Mouse (Mus musculus) hindbrain, embryonic 15.5 days (tissue): ENCODE measurements around the gene Usp6nl. TPM values are rescaled to one million over a fixed set of nuclear protein-coding genes. Genes with fewer than 3 reads are reported as not detected.

Experiments used
- ATAC-seq: fragments of 200-750 bp; cut with Nextera tagmentation; 2 replicates; pipeline ENCODE4 v1.8.0; 2017; ENCODE audit warnings: low read depth, moderate number of reproducible peaks, moderate TSS enrichment; ENCODE audit not compliant: low FRiP score
- H3K27ac ChIP-seq: fragments of 300-500 bp; sonication (generic); replicated peaks from 2 replicates; pipeline ENCODE4 v1.5.1; 2015; ENCODE audit warnings: mild to moderate bottlenecking, inconsistent platforms
- H3K27me3 ChIP-seq: fragments of 300-500 bp; sonication (generic); 2 replicates; pipeline ENCODE4 v1.6.1; 2015; ENCODE audit warnings: control low read depth, inconsistent platforms
- H3K36me3 ChIP-seq: fragments of 300-500 bp; sonication (generic); 2 replicates; pipeline ENCODE4 v1.6.1; 2015; ENCODE audit warnings: control low read depth, inconsistent platforms
- H3K4me1 ChIP-seq: fragments of 300-500 bp; sonication (generic); replicated peaks from 2 replicates; pipeline ENCODE4 v1.6.1; 2015; ENCODE audit warnings: control low read depth, inconsistent platforms
- H3K4me2 ChIP-seq: fragments of 300-500 bp; sonication (generic); 2 replicates; pipeline ENCODE4 v1.6.1; 2015; ENCODE audit warnings: moderate library complexity, mild to moderate bottlenecking, inconsistent platforms
- H3K4me3 ChIP-seq: fragments of 300-500 bp; sonication (generic); 2 replicates; pipeline ENCODE4 v1.5.1; 2015; ENCODE audit warnings: mild to moderate bottlenecking, inconsistent platforms
- H3K9ac ChIP-seq: fragments of 300-500 bp; sonication (generic); 2 replicates; pipeline ENCODE4 v1.6.1; 2015; ENCODE audit warnings: inconsistent platforms
- H3K9me3 ChIP-seq: fragments of 300-500 bp; sonication (generic); 2 replicates; pipeline ENCODE4 v1.6.1; 2016; ENCODE audit warnings: control low read depth, inconsistent platforms
- WGBS: fragments of 180-500 bp; shearing (Covaris S2); methylation state at CpG from one replicate; pipeline ENCODE4 v1.1.7; 2015; 5-methylcytosine and 5-hydroxymethylcytosine counted together
- polyA plus RNA-seq: library from polyadenylated mRNA; unstranded; fragments of >200 nt; fragmentation: Nextera tagmentation; extraction: Ambion mirVana; gene quantifications from 2 replicates; pipeline ENCODE4 v1.2.1, GENCODE M21; 2015

The Usp6nl gene
- polyA plus RNA-seq, 1 experiment from 2014 or later, result 6.6 TPM

DNA sequence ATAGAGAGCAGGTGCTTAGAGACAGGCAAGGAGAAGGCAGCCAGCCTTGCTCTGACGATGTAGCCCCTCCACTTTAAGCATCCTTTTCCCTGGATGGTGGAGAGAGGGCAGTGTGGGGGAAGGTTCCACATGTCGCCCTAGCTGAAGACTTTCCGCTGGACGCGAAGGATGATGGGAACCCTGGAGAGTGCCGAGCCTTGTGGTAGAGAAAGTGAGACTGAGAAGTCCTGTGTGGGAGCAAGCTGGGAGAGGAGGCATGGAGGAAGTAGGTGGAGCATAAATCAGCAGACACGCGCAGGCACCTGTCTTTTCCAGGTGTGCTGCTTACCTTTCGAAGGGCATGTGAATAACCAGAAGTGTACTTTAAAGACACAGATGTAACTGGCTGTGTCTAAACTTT, 57.9 kb downstream of the Usp6nl start:
- Histone ChIP-seq H3K9ac (no peak overlapping the region), H3K36me3 (no peaks in the 10 kb centered on the region), H3K4me2 (no peak overlapping the region), H3K4me3 (no peak overlapping the region), H3K27ac (no peak overlapping the region), H3K9me3 (no peaks in the 10 kb centered on the region), H3K4me1 (0 out of 2 replicates have a peak, but pooled peaks cover 3% of the 10 kb centered on the region), H3K27me3 (no peaks in the 10 kb centered on the region)
- 87% methylated on average over 9 of the region's 9 CpGs for WGBS
- no peak for ATAC-seq

DNA sequence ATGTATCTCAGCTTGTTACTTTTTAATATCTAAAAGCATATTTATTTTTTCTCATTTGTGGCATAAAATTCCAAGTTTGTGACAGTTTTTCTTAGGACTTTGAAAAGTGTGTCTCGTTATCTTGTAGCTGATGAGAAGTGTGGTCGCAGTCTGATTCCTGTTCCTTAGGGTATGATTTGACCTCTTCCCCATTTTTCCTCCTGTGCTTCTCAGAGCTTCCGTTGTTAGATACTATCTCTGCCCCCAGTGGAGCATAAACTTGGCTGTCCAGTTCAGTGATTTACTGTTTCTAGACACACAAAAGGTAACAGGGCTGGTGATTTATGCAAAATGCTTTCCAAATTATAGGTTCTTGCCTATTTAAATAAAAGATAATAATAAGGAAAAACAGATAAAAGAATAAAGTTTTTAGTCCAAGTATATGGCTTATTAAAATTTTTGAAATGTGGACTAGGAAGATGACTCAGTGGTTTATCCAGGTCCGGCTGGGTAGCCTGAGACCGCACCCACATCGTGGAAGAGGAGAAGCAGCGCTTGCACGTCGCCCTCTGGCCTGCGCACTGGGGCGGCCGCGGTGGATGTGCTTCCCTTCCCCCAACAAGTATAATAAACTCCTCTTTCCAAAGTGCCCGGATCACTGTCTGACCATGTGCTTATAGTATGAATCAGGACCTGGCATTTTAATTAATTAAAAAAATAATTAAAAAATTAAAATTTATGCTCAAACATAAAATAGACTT, 62.1 kb downstream of the Usp6nl start:
- Histone ChIP-seq H3K9ac (no peak overlapping the region), H3K36me3 (no peaks in the 10 kb centered on the region), H3K4me3 (no peak overlapping the region), H3K4me2 (no peak overlapping the region), H3K4me1 (no peaks in the 10 kb centered on the region), H3K9me3 (no peaks in the 10 kb centered on the region), H3K27ac (no peak overlapping the region), H3K27me3 (no peaks in the 10 kb centered on the region)
- ATAC-seq, result no peak
- WGBS, result 88% methylated on average over 14 of the region's 14 CpGs

DNA sequence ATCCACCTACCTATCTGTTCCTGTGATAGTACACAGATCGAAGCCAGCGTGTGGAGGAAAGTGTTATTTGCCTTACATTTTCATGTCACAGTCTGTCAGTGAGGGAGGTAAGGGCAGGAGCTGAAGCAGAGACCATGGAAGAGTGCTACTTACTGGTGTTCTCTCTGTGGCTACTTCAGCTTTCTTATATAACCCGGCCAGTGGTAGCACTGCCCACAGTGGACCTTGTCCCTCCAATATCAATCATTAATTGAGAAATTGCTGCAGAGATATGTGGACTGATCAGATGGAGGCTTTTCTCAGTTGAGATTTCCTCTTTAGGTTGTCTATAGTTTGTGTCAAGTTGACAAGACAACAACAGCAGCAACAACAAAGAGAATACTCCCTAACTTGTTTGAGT, 66.7 kb downstream of the Usp6nl start:
- Histone ChIP-seq H3K4me1 (no peaks in the 10 kb centered on the region), H3K9me3 (no peaks in the 10 kb centered on the region), H3K27ac (no peak overlapping the region), H3K27me3 (no peaks in the 10 kb centered on the region), H3K4me3 (no peak overlapping the region), H3K9ac (no peak overlapping the region), H3K4me2 (no peak overlapping the region), H3K36me3 (no peaks in the 10 kb centered on the region)
- 88% methylated on average over 3 of the region's 3 CpGs for WGBS
- no peak for ATAC-seq

DNA sequence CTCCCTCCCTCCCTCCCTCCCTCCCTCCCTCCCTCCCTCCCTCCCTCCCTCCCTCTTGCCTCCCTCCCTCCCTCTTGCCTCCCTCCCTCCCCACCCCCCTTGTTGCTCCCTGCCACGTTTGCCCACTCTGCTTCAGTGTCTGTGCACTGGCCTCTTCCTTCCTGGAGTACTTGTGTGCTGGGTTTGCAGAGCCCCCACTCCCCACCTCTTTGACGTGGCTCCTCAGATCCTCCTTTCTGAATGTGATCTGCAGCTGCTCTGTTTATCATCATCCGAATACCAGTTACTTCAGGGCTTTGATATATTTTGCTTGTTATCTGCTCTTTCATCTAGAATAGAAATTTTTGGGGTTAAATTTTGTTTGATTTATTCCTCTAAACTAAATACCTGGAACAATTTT, 68.8 kb downstream of the Usp6nl start:
- no peak for ATAC-seq
- Histone ChIP-seq H3K4me3 (no peak overlapping the region), H3K27ac (no peak overlapping the region), H3K4me1 (no peaks in the 10 kb centered on the region), H3K9ac (no peak overlapping the region), H3K36me3 (no peaks in the 10 kb centered on the region), H3K4me2 (no peak overlapping the region), H3K9me3 (no peaks in the 10 kb centered on the region), H3K27me3 (no peaks in the 10 kb centered on the region)
- 88% methylated on average over 2 of the region's 3 CpGs for WGBS

DNA sequence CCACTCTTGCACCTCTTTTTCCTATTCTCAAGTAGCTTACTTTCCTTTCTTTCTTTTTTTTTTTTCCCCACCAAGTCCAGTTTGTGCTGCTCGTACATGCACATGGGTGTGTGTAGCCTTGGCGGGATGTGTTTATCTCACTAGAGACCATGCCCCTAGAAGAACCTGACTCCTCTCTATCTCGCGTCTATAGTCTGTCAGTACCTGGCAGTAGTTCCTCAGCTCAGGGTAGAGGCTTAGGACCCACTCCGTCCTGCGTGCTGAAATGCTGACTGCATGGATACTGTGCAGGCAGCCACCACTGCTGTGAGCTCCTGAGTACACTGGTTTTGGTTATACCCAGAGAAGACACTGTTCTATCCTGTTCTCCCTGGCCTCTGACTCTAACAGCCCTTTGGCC, 69.5 kb downstream of the Usp6nl start:
- H3K27me3 ChIP-seq, result no peaks in the 10 kb centered on the region
- H3K4me3 ChIP-seq, result no peak overlapping the region
- H3K4me1 ChIP-seq, result no peaks in the 10 kb centered on the region
- H3K9me3 ChIP-seq, result no peaks in the 10 kb centered on the region
- H3K27ac ChIP-seq, result no peak overlapping the region
- H3K36me3 ChIP-seq, result no peaks in the 10 kb centered on the region
- 94% methylated on average over 6 of the region's 6 CpGs for WGBS
- no peak overlapping the region for H3K9ac ChIP-seq
- ATAC-seq, result no peak
- H3K4me2 ChIP-seq, result no peak overlapping the region

DNA sequence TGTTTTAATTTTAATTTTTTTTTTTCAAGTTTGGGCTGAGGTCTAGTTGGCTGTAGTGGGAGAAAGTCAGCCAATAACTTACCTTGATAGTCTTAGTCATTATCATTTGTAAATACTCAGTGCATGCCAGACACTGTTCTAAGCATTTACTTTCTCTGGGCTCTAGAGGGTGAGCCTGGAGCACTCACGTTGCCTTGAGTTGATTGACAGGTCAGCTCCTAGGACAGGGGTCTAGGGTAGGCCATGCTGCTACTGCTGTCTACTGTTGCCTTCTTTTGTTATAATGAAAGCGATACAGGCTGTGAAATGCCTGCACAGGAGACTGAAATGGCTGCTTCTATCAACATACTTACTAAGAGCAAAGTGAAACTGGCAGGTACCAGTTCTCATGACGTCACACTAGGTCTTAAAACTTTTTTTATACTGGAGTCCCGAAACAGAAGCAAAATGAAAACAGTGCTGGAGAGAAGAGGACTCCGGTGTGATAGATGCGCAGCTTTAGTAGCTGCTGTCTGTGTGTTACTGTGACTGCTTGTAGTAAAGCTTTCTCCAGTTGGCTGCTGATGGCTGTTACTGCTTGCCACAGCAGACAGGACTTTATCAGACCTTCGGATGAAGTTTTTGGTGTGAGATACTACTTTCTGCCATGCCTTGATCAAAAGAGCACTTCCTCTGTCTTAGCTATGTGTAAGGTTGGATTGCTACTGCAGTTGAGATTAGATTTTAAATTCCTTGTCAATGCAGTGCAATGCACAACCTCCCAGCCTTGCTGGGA, 73.6 kb downstream of the Usp6nl start:
- ATAC-seq, result no peak
- Histone ChIP-seq H3K27me3 (no peaks in the 10 kb centered on the region), H3K9me3 (no peaks in the 10 kb centered on the region), H3K36me3 (no peaks in the 10 kb centered on the region), H3K27ac (no peak overlapping the region), H3K4me2 (no peak overlapping the region), H3K4me1 (no peaks in the 10 kb centered on the region), H3K9ac (no peak overlapping the region), H3K4me3 (no peak overlapping the region)
- 76% methylated on average over 7 of the region's 7 CpGs for WGBS

DNA sequence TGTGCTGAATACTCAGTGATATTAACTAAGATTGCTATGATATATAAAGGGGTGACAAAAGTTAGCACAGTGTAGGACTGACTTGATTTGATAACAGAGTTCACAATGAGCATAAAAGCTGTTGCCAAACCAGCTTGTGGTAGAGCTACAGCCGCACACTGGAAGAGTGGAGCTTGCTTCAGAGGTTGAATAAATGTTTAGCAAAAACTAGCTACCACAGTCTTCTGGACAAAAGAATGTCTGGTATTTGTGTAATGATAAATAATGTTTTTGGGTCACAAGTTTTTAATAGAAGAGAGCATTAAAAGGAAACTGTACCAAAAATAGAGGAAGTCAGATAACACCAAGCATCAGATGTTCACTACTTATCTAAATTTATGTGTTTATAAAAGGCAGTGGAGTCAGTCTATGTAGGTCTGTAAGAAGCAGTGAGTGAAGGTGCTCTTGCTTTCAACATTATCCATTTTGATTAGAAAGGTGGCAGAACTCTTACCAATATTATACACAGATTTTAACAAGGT, 74.2 kb downstream of the Usp6nl start:
- no peak overlapping the region for H3K27ac ChIP-seq
- no peaks in the 10 kb centered on the region for H3K27me3 ChIP-seq
- no peak overlapping the region for H3K9ac ChIP-seq
- no peak for ATAC-seq
- H3K4me2 ChIP-seq, result no peak overlapping the region
- H3K9me3 ChIP-seq, result no peaks in the 10 kb centered on the region
- 81% methylated on average over 1 of the region's 1 CpGs for whole genome bisulfite sequencing
- no peak overlapping the region for H3K4me3 ChIP-seq
- H3K4me1 ChIP-seq, result no peaks in the 10 kb centered on the region
- no peaks in the 10 kb centered on the region for H3K36me3 ChIP-seq

DNA sequence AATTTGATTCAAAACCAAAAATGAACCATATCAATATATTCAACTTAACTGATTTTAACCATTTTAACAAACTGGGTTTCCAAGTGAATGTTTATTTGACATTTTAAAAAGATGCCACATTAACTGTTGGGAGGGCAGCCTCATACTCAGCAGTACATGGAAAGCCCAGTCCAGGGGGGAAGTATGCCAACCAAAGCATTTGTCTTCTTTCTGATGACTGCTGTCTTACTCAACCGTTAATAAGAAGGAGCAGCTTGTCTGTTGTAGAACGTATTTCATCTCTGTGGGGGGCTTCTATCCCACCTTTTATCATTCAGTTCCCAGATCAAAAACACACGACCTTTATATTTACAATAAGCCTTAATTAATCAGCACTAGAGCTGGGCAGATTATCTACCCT, 74.7 kb downstream of the Usp6nl start:
- no peak overlapping the region for H3K9ac ChIP-seq
- H3K27ac ChIP-seq, result no peak overlapping the region
- no peak overlapping the region for H3K4me3 ChIP-seq
- ATAC-seq, result no peak
- WGBS, result 33% methylated on average over 3 of the region's 3 CpGs
- H3K9me3 ChIP-seq, result no peaks in the 10 kb centered on the region
- H3K4me2 ChIP-seq, result no peak overlapping the region
- no peaks in the 10 kb centered on the region for H3K36me3 ChIP-seq
- no peaks in the 10 kb centered on the region for H3K27me3 ChIP-seq
- no peaks in the 10 kb centered on the region for H3K4me1 ChIP-seq

DNA sequence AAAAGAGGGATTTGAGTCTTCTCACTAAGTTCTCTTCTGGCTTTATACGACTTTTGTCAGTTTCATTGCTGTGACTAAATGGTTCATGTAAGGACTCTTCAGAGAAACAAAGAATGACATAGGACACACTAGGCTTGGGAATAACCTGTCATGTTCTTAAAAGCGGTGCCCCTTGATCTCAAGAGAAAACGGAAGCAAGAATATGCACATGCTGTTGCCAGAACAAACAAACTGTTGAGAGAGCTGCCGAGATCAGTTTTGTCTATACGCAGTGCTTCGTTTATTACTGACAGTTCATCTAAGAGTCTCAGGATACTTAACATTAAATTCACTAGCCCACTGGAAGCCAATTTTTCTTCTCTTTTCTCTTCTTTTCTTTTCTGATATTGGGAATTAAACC, 76.4 kb downstream of the Usp6nl start:
- Histone ChIP-seq H3K4me3 (no peak overlapping the region), H3K4me1 (peaks cover 6% of the 10 kb centered on the region), H3K9ac (no peak overlapping the region), H3K36me3 (no peaks in the 10 kb centered on the region), H3K9me3 (no peaks in the 10 kb centered on the region), H3K4me2 (no peak overlapping the region), H3K27ac (no peak overlapping the region), H3K27me3 (no peaks in the 10 kb centered on the region)
- ATAC-seq, result no peak
- 78% methylated on average over 6 of the region's 6 CpGs for WGBS

DNA sequence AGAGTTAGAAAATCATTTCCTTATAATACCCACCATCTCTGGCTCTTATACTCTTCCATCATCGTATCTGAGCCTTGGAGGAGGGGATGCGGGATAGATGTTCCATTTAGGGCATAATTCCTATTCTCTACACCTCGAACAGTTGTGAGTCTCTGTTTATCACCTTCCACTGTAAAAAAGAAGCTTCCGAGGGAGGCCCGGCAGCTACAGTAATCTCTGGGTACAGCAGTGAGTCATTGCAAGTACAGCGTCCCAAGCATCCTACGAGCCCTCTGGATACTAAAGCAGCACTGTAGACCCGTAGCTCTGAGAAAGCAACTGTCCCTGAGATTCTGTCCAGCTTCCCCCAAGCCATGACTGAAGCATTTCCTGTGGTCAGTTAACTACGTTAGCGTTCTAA, 78.6 kb downstream of the Usp6nl start:
- H3K9me3 ChIP-seq, result no peaks in the 10 kb centered on the region
- H3K27ac ChIP-seq, result no peak overlapping the region
- H3K9ac ChIP-seq, result no peak overlapping the region
- no peaks in the 10 kb centered on the region for H3K36me3 ChIP-seq
- no peaks in the 10 kb centered on the region for H3K27me3 ChIP-seq
- no peak overlapping the region for H3K4me2 ChIP-seq
- peaks cover 17% of the 10 kb centered on the region for H3K4me1 ChIP-seq
- ATAC-seq, result no peak
- H3K4me3 ChIP-seq, result no peak overlapping the region
- 94% methylated on average over 10 of the region's 10 CpGs for WGBS

DNA sequence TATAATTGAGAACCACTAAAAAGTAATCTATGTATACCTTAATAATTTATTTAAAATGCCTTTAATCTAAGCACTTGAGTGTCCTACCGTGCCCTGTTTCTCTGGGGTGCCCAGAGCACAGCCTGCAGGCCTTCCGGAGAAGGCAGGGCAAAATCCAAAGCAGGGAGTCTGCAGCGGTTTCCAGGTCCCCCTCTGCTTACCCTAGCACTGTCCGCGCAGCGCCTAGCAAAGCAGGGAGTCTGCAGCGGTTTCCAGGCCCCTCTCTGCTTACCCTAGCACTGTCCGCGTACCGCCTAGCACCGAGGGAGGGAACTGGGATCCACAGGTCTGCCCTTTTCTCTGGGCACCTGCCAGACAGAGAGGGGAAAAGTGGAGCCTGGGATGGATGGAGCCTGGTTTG, 80.9 kb downstream of the Usp6nl start:
- no peak overlapping the region for H3K9ac ChIP-seq
- ATAC-seq, result peak; percentile 39; the same call in 1 of the 2 replicates
- no peak overlapping the region for H3K4me3 ChIP-seq
- H3K27me3 ChIP-seq, result no peaks in the 10 kb centered on the region
- peaks cover 17% of the 10 kb centered on the region for H3K4me1 ChIP-seq
- H3K27ac ChIP-seq, result peak overlapping the region; percentile 42; the same call in 1 of the 2 replicates
- WGBS, result 12% methylated on average over 11 of the region's 11 CpGs
- H3K36me3 ChIP-seq, result no peaks in the 10 kb centered on the region
- H3K4me2 ChIP-seq, result no peak overlapping the region
- no peaks in the 10 kb centered on the region for H3K9me3 ChIP-seq

DNA sequence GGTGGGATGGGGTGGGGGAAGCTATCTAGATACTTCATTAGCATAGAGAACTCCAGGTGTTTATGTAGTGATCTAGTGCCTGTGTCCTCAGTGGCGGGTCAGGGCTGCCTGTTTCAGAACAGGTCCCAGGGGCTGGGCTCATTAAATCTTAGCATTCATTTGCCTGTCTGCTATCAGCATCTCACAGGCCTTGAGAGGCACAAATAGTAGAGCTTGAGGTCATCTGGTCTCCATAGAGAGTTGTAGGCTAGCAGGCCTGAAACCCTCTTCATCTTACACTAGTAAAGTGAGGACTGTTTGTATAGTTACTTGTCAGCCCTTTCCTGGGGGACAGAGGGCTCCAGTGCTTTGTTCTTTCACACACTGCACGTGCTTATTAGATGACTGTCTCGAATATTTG, 81.5 kb downstream of the Usp6nl start:
- 46% methylated on average over 3 of the region's 3 CpGs for WGBS
- no peak overlapping the region for H3K9ac ChIP-seq
- H3K36me3 ChIP-seq, result no peaks in the 10 kb centered on the region
- H3K4me2 ChIP-seq, result no peak overlapping the region
- no peaks in the 10 kb centered on the region for H3K9me3 ChIP-seq
- H3K27me3 ChIP-seq, result no peaks in the 10 kb centered on the region
- peaks cover 17% of the 10 kb centered on the region for H3K4me1 ChIP-seq
- no peak for ATAC-seq
- no peak overlapping the region for H3K4me3 ChIP-seq
- H3K27ac ChIP-seq, result no peak overlapping the region
